Mouse (Mus musculus) liver, embryonic 16.5 days (tissue): ENCODE data around the gene Cenpb. TPM values are rescaled to one million over a fixed set of nuclear protein-coding genes. Genes with fewer than 3 reads are reported as not detected.

Experiments used
- ATAC-seq: fragments of 200-750 bp; cut with Nextera tagmentation; 2 replicates; pipeline ENCODE4 v1.8.0; 2017; ENCODE audit warnings: low read depth, mild to moderate bottlenecking, moderate number of reproducible peaks, moderate library complexity
- H3K27ac ChIP-seq: fragments of 300-500 bp; sonication (generic); 2 replicates; pipeline ENCODE4 v1.5.1; 2014; ENCODE audit warnings: mild to moderate bottlenecking, low read length
- H3K27me3 ChIP-seq: fragments of 300-500 bp; sonication (generic); 2 replicates; pipeline ENCODE4 v1.6.1; 2014; ENCODE audit warnings: low read depth, low read length, mixed read lengths; ENCODE audit not compliant: control insufficient read depth, insufficient read depth
- H3K36me3 ChIP-seq: fragments of 300-500 bp; sonication (generic); 2 replicates; pipeline ENCODE4 v1.6.1; 2014; ENCODE audit warnings: mild to moderate bottlenecking; ENCODE audit not compliant: control insufficient read depth, insufficient read depth
- H3K4me1 ChIP-seq: fragments of 300-500 bp; sonication (generic); 2 replicates; pipeline ENCODE4 v1.6.1; 2014; ENCODE audit warnings: low read depth, low read length, mixed read lengths; ENCODE audit not compliant: control insufficient read depth
- H3K4me2 ChIP-seq: fragments of 300-500 bp; sonication (generic); 2 replicates; pipeline ENCODE4 v1.6.1; 2014; ENCODE audit warnings: low read depth, low read length, mixed read lengths
- H3K4me3 ChIP-seq: fragments of 300-500 bp; sonication (generic); 2 replicates; pipeline ENCODE4 v1.5.1; 2014; ENCODE audit warnings: low read depth, mild to moderate bottlenecking, low read length
- H3K9ac ChIP-seq: fragments of 300-500 bp; sonication (generic); 2 replicates; pipeline ENCODE4 v1.6.1; 2014; ENCODE audit warnings: low read depth, low read length
- H3K9me3 ChIP-seq: fragments of 300-500 bp; sonication (generic); replicated peaks from 2 replicates; pipeline ENCODE4 v1.6.1; 2016; ENCODE audit warnings: low read length; ENCODE audit not compliant: control insufficient read depth
- WGBS: fragments of 180-500 bp; shearing (Covaris S2); extraction: QIAGEN DNeasy Blood & Tissue Kit; methylation state at CpG from one replicate; pipeline ENCODE4 v1.1.7; 2014; ENCODE audit not compliant: insufficient replicate concordance; 5-methylcytosine and 5-hydroxymethylcytosine counted together
- polyA plus RNA-seq: library from polyadenylated mRNA; unstranded; fragments of >200 nt; fragmentation: Nextera tagmentation; extraction: Ambion mirVana; gene quantifications from 2 replicates; pipeline ENCODE4 v1.2.1, GENCODE M21; 2015

Gene Cenpb
- polyA plus RNA-seq, 1 experiment from 2014 or later, result 3.0 TPM

DNA sequence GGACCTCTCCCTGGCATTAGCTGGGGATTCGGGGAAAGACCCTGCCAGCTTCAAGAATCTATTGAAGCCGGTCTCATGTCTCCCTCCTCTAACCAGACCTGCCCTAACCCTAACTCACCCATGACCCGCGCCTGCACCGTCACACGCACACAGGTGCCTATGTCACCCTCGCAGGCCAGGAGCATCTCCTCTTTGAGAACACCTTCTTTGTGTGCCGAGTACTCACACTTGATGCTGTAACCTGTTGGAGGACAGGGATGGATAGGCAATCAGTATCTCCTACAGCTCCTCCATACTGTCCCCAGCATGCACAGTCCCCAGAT lies 32.9 kb downstream of the Cenpb start:
- peaks cover 75% of the 10 kb centered on the region for H3K36me3 ChIP-seq
- no peaks in the 10 kb centered on the region for H3K9me3 ChIP-seq
- no peak overlapping the region for H3K27ac ChIP-seq
- no peak overlapping the region for H3K4me2 ChIP-seq
- H3K4me3 ChIP-seq, result no peak overlapping the region
- ATAC-seq, result no peak
- no peak overlapping the region for H3K9ac ChIP-seq
- peaks cover 15% of the 10 kb centered on the region for H3K4me1 ChIP-seq
- WGBS, result 94% methylated on average over 8 of the region's 8 CpGs
- no peaks in the 10 kb centered on the region for H3K27me3 ChIP-seq

DNA sequence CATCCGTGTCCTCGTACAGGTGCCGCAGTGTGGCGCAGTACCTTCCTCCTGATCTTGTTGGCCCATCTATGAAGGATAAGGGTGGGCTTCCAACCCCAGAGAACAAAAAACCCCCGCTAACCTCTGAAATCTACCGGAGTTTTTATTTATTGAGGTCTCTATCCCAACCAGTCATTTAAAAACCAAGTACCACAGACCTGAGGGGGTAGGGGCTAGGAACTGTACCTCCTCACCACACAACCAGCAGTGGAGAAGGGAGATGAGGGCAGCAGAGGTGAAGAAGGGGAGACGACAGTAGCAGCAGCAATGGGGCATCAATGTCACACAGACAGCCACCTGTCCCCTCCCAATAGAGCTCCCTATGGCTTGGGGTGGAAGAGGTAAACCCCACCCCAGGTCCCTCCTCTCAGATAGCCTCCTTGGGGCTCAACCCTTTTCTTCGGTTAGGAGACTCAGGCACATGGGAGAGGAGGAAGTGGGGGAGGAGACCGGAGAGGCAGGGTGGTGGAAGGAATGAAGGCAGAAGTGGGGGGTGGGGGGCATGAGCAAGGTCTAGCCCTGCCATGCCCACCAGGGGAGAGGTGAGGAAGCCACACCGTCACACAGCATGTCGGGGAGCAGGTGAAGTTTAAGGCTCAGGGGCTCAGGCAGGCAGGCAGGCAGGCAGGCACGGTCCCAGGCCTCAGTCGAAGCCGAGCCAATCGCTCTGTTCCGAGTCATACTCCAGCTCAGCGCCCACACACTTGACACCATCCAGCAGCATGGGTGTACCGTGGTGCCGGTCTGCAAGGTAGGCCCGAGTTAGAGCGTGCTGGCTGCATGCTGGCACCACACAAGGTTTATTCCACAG lies 33.4 kb downstream of the Cenpb start:
- Histone ChIP-seq H3K4me2 (no peak overlapping the region), H3K27me3 (no peaks in the 10 kb centered on the region), H3K4me1 (peaks cover 10% of the 10 kb centered on the region), H3K9me3 (no peaks in the 10 kb centered on the region), H3K4me3 (no peak overlapping the region), H3K27ac (no peak overlapping the region), H3K9ac (no peak overlapping the region), H3K36me3 (peaks cover 72% of the 10 kb centered on the region)
- 79% methylated on average over 21 of the region's 21 CpGs for WGBS
- no peak for ATAC-seq

DNA sequence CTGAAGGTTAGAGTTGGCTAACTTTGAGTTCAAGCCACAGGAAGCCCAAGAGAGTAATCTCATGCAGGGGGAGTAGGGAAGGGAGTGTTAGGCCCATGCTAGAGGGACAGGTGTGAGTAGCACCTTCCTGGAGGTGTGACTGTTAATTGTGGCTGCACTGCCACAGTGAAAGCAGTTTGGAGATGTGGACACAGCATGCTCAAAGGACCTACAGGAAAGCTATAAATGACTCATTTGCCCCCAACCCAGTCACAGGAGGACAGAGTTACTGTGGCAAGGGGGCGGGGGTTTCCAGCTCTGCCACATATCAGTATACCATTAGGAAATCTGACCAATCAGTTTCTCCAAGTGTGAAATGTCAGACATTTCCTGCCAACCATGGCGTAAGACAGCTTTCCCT lies 34.3 kb downstream of the Cenpb start:
- no peak overlapping the region for H3K4me3 ChIP-seq
- ATAC-seq, result no peak
- no peak overlapping the region for H3K4me2 ChIP-seq
- WGBS, result 83% methylated on average over 2 of the region's 2 CpGs
- no peaks in the 10 kb centered on the region for H3K27me3 ChIP-seq
- H3K36me3 ChIP-seq, result peaks cover 63% of the 10 kb centered on the region
- no peaks in the 10 kb centered on the region for H3K9me3 ChIP-seq
- H3K27ac ChIP-seq, result no peak overlapping the region
- H3K4me1 ChIP-seq, result peaks cover 10% of the 10 kb centered on the region
- H3K9ac ChIP-seq, result no peak overlapping the region

DNA sequence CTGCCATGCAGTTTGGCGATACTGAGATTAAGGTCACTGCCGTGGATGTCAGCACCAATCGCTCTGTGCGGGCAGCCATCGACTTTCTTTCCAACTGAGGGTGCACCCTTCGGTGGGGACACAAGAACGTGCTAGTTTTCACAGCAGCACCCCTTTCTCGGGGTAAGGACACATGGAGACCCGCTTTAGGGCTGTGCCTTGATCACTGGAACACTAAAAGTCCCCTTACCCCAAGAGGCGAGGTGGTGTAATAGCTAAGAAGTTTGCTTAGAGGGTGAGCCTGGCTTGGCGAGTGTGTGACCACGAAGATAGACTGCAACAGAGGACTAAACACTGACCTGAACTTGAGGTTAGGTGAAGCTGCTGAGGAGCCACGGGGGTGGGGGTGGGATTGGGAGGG lies 34.7 kb downstream of the Cenpb start:
- H3K9ac ChIP-seq, result no peak overlapping the region
- H3K4me1 ChIP-seq, result peaks cover 10% of the 10 kb centered on the region
- ATAC-seq, result no peak
- H3K4me3 ChIP-seq, result no peak overlapping the region
- H3K36me3 ChIP-seq, result peaks cover 59% of the 10 kb centered on the region
- 78% methylated on average over 13 of the region's 13 CpGs for WGBS
- no peak overlapping the region for H3K27ac ChIP-seq
- no peak overlapping the region for H3K4me2 ChIP-seq
- H3K9me3 ChIP-seq, result no peaks in the 10 kb centered on the region
- no peaks in the 10 kb centered on the region for H3K27me3 ChIP-seq

DNA sequence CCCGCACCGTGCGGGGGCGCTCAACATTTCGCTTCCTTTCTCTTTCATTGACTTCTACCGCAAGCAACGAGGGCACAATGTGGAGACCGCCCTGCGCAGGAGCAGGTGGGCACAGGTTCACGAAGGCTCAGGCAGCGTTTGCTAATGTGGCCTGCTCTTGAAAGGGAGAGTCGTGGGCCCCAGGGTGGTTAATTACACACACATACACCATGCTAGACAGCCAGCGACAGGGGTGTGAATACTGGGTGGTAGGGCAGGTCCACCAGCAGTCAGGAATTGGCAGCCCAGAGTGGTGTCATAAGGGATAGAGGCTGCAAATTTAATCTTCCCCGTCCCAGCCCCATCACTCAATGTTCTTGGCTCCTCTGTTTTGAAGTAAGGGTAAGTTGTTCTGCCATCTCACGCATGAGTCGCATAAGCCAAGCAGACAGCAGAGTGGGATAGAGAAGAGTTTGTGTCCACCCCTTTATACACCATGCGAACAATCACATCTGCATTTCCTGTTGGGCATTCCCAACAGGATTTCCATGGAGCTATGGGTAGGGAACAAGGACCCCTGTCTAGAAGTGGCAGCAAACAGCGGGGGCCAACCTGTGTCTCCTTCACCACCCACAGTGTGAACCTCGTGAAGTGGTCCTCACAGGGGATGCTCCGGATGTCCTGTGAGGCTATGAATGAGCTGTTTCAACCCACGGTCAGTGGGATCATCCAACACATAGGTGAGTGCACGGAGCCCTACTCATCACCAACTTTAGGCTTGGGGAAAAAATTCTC lies 36.7 kb downstream of the Cenpb start:
- peaks cover 41% of the 10 kb centered on the region for H3K36me3 ChIP-seq
- ATAC-seq, result no peak
- H3K4me3 ChIP-seq, result no peak overlapping the region
- H3K27ac ChIP-seq, result no peak overlapping the region
- no peaks in the 10 kb centered on the region for H3K27me3 ChIP-seq
- peaks cover 14% of the 10 kb centered on the region for H3K4me1 ChIP-seq
- H3K4me2 ChIP-seq, result peak overlapping the region; percentile 22; the same call in 1 of the 2 replicates
- H3K9me3 ChIP-seq, result no peaks in the 10 kb centered on the region
- 78% methylated on average over 22 of the region's 22 CpGs for WGBS
- H3K9ac ChIP-seq, result no peak overlapping the region

DNA sequence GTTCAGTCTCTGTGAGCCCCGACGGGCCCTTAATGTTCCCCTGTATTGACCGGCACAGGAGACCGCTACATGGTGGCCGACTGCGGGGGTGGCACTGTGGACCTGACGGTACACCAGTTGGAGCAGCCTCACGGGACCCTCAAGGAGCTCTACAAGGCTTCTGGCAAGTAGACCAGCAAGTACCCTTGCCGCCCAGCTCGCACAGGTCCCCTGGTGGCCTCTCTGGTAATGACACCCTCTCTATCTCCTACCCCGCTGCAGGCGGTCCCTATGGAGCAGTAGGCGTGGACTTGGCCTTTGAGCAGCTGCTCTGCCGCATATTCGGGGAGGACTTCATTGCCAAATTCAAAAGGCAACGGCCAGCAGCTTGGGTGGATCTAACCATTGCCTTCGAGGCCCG lies 37.3 kb downstream of the Cenpb start:
- 19% methylated on average over 18 of the region's 18 CpGs for WGBS
- peak; percentile 81 for ATAC-seq
- Histone ChIP-seq H3K4me3 (no peak overlapping the region), H3K27me3 (no peaks in the 10 kb centered on the region), H3K4me2 (peak overlapping the region; percentile 22; the same call in 1 of the 2 replicates), H3K9me3 (no peaks in the 10 kb centered on the region), H3K27ac (no peak overlapping the region), H3K9ac (no peak overlapping the region), H3K4me1 (peaks cover 15% of the 10 kb centered on the region), H3K36me3 (peaks cover 35% of the 10 kb centered on the region)

DNA sequence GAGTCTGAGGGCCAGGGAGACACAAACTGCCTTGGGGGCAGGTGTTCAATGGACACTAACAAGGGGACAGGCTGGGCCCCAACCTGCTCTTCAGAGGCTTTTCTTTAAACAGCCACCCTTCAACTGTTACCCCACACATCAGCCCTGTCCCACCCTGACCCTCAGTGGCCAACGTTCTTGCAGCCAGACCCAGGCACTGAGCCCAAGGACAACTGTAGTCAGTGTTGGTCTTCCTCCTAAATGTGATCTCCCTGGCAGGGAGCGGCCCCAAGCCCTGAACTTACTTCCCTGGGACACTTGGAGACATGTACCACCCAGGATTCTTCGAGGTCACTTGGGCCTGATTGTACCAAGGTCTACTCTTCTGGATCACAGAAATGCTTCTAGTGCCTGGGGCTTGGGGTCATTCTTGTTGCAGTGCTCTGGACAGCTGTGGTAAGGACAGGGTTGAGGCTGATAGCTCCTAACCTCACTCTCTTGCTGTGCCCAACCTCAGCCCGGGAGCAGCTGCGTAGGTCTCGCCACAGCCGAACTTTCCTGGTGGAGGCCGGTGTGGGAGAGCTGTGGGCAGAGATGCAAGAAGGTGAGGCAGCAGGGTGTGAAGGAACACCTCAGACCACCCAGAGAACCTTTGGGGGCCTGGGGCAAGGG lies 38.4 kb downstream of the Cenpb start:
- Histone ChIP-seq H3K4me2 (no peak overlapping the region), H3K27me3 (no peaks in the 10 kb centered on the region), H3K9me3 (no peaks in the 10 kb centered on the region), H3K27ac (no peak overlapping the region), H3K4me1 (peaks cover 22% of the 10 kb centered on the region), H3K36me3 (peaks cover 24% of the 10 kb centered on the region), H3K4me3 (no peak overlapping the region), H3K9ac (no peak overlapping the region)
- no peak for ATAC-seq
- 83% methylated on average over 8 of the region's 8 CpGs for WGBS

DNA sequence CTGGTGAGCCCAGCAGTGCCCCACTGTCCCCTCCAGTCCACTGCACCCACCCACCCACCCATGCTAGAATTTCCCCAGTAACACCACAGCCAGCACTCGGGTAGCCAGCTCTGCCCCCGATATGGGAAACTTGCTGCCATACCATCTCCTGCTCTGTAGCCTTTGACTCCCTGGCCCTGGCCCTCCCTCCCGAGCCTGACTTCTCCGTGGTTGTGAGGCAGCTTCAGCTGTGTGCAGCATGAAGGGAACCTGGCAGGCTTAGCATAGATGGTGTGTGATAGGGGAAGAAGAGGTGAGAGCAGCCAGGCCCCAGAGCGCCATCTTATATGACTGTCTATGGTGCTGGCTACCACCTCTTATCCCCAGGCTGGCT lies 39.3 kb downstream of the Cenpb start:
- no peak overlapping the region for H3K27ac ChIP-seq
- H3K4me2 ChIP-seq, result no peak overlapping the region
- no peak for ATAC-seq
- WGBS, result 72% methylated on average over 5 of the region's 5 CpGs
- no peaks in the 10 kb centered on the region for H3K9me3 ChIP-seq
- H3K4me3 ChIP-seq, result no peak overlapping the region
- H3K9ac ChIP-seq, result no peak overlapping the region
- no peaks in the 10 kb centered on the region for H3K27me3 ChIP-seq
- peaks cover 30% of the 10 kb centered on the region for H3K4me1 ChIP-seq
- peaks cover 15% of the 10 kb centered on the region for H3K36me3 ChIP-seq
